In the genomic region with DNA sequence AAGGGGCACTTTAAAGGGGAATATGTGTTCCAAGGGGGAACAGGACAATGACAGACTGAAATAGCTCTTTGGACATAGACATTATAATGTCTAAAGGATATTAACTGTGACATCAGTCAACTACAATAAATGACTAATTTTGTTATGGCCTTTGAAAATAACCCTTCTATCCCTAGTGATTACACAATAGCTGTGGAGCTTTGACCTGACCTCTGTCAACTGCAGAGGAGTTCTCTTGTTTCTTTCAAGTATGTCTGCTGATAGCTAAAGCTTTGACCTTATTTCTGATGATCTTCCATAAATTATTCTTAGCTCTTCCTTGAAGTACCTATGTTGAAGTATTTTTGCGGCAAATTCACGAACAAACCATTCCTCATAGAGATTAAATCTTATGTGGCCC, we compare ENCODE assay signal across 16 mouse cellular contexts.
"Had no signal": no experiment of that assay in that cellular context is flagged by ENCODE, and none has a peak within 500 bp of the region (broad histone marks: within the 10 kb centered on the region; RNA-seq: fewer than 3 reads in every experiment).

No protein-coding gene starts in this region.

- H3K27me3 ChIP-seq: neural tube, embryonic 12.5 days; neural tube, embryonic 13.5 days; neural tube, embryonic 15.5 days; stomach, embryonic 15.5 days had no signal

- H3K4me2 ChIP-seq: neural tube, embryonic 12.5 days; neural tube, embryonic 13.5 days; neural tube, embryonic 15.5 days; stomach, embryonic 15.5 days had no signal

- H3K4me3 ChIP-seq: neural tube, embryonic 12.5 days; neural tube, embryonic 13.5 days; neural tube, embryonic 15.5 days; stomach, embryonic 15.5 days had no signal

- H3K9ac ChIP-seq: neural tube, embryonic 12.5 days; neural tube, embryonic 13.5 days; neural tube, embryonic 15.5 days; stomach, embryonic 15.5 days had no signal

- H3K36me3 ChIP-seq: neural tube, embryonic 12.5 days; neural tube, embryonic 13.5 days; neural tube, embryonic 15.5 days; stomach, embryonic 15.5 days had no signal

- H3K9me3 ChIP-seq: neural tube, embryonic 12.5 days; neural tube, embryonic 13.5 days; neural tube, embryonic 15.5 days; stomach, embryonic 15.5 days had no signal

- H3K27ac ChIP-seq: neural tube, embryonic 12.5 days; neural tube, embryonic 13.5 days; neural tube, embryonic 15.5 days; stomach, embryonic 15.5 days; stomach, postnatal 0 days had no signal

- DNase-seq: retina, postnatal 1 day; right cerebral cortex, adult 18-20 months; right cerebral cortex, postnatal 14 days; right cerebral cortex, postnatal 25 days; right cerebral cortex, postnatal 4 days; spleen, adult 18-20 months; thymus, adult 18-20 months; thymus, adult 2 months; thymus, postnatal 14 days; thymus, postnatal 25 days; thymus, postnatal 36 days had no signal

- H3K4me1 ChIP-seq: neural tube, embryonic 12.5 days; neural tube, embryonic 13.5 days; neural tube, embryonic 15.5 days; stomach, embryonic 15.5 days had no signal
